Mouse (Mus musculus) left cerebral cortex, postnatal 14 days (tissue): ENCODE measurements around the gene Ppa2. TPM values are rescaled to one million over a fixed set of nuclear protein-coding genes. Genes with fewer than 3 reads are reported as not detected.

Experiments used
- DNase-seq, 2 experiments: peaks; one replicate each; pipeline ENCODE4 v3.0.0; 2021 to 2022; ENCODE audit warnings: low spot score in 2 of 2, mixed read lengths in 1 of 2
- intact Hi-C: fragments of 180-260 bp; cut with DNase I; formaldehyde crosslinking; loops from one replicate; pipeline ENCODE4 v1.15.1; 2025
- long read RNA-seq, 2 experiments: library from polyadenylated mRNA; stranded (forward); transcript quantifications; one replicate each; pipeline ENCODE4 v2.0.0; 2021
- total RNA-seq, 2 experiments: library from RNA; stranded (reverse); gene quantifications; 2 replicates each; pipeline ENCODE4 v1.2.3; 2021

Ppa2 gene
- 10 to 100 TPM; 45.8 to 50.8 TPM for total RNA-seq
- long read RNA-seq, experiment 1, transcript Ppa2-201 (12 exons, 1,226 nt): major isoform, 48 of 59 reads
- long read RNA-seq, experiment 1, partial matches to known transcripts: 0 of 59 reads
- long read RNA-seq, experiment 1, other reads (novel, unspliced or antisense): 9 of 59 reads
- long read RNA-seq, experiment 2, transcript Ppa2-201 (12 exons, 1,226 nt): major isoform, 32 of 40 reads
- long read RNA-seq, experiment 2, partial matches to known transcripts: 0 of 40 reads
- long read RNA-seq, experiment 2, other reads (novel, unspliced or antisense): 6 of 40 reads

DNA sequence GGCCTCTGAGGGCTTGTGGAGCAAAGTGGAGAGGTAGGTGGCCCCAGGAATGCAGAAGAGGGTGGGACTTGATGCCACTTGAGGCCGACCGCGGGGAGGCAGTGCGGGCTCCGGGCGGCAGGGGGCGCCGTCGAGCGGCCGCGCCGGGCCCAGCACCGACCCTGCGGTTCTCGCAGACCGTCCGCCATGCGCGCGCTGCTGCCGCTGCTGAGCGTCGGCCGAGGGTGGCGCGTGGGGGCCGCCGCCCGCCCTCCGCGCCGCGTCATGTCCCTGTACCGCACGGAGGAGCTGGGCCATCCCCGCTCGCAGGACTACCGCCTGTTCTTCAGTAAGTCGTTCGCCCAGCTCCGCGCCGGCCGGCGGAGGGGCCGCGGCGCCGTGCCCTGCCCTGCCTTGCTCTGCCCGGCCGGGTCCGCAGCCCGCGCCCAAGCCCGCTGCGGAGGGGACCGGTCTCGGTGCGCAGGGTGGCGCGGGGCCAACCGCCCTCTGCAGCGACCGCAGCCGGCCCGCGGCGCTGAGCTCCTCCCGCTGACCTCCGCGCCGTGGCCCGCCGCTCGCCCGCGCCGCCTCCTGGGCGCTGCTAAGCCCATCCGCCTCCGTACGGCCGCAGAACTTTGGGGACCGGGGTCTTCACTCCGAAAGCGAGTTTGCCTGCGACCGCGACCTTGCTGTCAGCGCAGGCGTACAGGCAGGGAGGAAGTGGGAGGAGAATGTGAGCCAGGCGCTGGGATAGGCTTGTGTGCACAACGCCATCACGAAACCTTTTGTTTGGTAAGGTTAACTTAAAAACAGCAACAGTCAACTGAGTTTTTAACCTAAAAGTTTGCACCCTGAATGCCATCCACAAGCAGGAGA lies at the start of gene Ppa2:
Gene Ppa2 (plus strand): TSS at position 157 of the 855 bp plus-strand sequence.
- intact Hi-C loops: loop anchor here (5.0 to 10.0 kb wide), 3 partner anchors 445 to 1317 kb away; no protein-coding TSS in a partner anchor
- peak; percentile 75 to 77 for DNase-seq

DNA sequence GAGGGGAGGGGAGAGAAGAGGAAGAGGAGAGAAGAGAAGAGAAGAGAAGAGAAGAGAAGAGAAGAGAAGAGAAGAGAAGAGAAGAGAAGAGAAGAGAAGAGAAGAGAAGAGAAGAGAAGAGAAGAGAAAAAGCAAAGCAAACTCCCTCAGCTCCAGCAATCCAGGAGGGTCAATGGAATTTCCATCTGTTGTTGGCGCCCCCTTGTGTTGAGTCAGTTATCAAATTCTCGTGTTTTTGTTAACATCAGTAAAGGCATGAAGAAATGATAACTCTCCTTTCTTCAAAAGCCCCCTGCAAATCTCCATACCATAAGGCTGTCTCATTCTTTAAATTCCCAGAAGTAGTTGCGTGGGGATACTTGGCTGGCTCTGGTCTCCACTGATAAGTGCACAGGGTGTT lies 38.0 kb upstream of the Ppa2 start:
- intact Hi-C loops: loop anchor here (5.0 to 10.0 kb wide), 2 partner anchors 137 to 525 kb away; no protein-coding TSS in a partner anchor
- peak; percentile 88 to 91 for DNase-seq

DNA sequence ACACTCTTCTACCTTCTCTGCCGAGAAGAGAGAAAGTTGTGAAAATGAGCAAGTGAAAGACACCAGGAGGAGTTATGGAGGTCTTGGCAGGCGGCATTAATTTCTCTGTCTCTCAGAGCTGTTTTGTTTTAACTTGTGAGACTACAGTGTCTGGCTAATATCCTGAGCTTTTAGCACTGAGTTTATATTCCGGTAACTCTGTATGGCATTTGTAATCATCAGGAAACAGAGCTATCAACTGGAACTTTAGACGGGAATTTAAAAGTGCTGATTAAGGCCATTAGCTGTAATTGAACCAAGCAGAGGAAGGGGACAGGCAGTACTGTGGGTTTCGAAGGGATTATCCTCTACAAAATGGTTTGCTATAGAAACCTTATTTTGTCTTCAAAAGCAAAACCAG lies 25.3 kb upstream of the Ppa2 start:
- DNase-seq: no peak
- intact Hi-C loops: no loop called here

DNA sequence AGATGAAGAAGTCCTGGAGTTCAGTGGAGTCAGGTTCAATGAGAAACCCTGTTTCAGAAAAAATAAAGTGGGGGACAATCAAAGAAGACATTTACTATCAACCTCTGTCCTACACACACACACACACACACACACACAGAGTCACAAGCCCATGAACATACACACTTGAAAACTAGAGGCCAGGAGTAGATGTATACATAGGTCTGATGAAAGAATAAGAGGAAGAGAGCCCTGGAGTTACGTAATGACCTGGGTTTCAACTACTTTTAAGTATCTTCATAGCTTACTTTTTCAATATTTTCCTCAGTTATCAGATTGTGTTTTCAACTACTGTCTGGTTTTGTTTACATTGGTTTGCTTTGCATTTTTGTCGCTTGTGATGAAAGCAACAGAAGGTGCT lies 21.1 kb upstream of the Ppa2 start:
- DNase-seq: no peak
- intact Hi-C loops: no loop called here

DNA sequence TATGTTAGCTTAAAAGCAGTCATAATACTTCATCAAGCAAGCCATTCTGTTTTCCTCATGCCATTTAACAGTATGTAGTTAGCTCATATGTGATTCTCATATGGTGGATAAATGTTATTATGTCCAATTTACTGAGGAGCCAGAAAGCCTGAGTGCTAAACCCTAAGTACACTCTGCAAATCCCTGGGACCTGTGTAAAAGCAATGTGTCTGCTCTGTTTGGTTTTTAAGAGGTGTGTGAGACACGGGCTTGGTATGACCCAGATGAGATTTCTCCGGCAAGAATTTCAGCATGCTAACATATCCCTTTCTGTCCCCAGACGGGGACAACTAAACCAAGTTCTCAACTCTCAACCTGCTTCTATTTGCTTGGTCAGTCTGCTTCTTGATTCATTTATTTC lies 5.6 kb upstream of the Ppa2 start:
- intact Hi-C loops: no loop called here
- DNase-seq: no peak

DNA sequence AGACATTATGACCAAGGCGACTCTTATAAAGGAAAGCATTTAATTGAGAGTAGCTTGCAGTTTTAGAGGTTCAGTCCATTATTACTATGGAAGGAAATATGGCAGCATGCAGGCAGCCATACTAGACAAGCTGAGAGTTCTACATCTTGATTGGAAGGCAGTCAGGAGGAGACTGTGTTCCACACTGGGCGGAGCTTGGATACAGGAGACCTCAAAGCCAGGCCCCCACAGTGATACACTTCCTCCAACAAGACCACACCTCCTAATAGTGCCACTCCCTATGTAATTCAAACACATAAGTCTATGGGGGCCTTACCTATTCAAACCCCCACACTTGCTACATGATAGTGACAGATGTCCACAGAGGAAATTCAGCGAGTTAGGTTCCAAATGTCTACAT lies 1.5 kb upstream of the Ppa2 start:
- intact Hi-C loops: no loop called here
- no peak for DNase-seq

DNA sequence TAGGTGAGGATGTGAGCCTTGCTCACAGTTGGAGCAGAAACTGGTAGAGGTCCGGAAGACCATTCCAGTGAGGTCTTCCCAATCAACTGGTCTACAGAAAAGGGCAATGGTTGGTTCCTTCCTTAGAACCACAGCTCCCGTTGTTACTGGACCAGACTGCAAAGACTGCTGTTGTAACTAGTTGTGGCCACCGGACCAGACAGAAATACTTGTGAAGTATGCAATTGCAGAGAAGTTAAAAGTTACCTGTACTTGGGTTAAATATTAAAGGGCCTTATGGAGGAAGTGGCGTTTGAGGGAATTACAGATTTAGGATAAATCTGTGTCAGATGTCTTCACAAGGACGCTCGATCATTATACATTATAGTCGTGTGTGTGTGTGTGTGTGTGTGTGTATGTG lies 551 bp upstream of the Ppa2 start:
- intact Hi-C loops: no loop called here
- no peak for DNase-seq

DNA sequence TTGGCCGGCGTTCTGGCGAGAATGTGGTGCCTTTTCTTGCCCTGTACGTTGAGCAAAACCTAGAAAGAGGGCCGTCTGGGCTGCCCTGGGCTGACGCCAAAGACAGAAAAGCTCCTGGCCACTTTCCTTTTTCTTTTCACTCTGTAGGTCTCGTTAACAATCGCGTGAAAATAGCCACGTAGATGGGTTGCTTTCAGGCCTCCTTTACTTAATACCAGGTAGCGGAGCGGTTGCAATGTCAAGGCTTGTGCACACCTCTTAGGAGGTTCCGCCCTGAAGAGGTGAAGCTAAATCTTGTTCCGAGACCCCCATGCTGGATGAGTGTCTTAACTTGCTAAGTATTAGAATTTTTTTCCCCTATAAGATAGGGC lies 884 bp downstream of the Ppa2 start:
- intact Hi-C loops: loop anchor here (5.0 to 10.0 kb wide), 3 partner anchors 444 to 1317 kb away; no protein-coding TSS in a partner anchor
- DNase-seq: no peak

DNA sequence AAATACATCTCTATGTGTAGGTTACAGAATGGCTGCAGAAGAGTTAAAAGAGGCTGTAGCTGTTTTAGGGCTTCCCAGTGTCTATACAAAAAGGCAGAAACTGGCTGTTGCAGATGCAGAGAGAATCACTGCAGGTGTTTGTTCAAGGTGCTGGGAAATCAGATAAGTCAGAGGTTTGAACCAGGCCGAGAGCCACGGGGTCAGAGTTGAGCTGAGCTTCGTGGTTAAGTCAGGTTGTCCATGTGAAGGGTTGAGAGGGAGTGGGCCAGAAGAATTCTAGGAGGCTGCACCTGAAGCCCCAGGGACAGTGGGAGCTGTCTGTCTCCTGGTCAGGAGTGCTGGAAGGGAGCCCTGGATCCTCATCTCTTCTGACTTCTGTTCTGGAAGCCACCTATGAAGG lies 2.4 kb downstream of the Ppa2 start:
- intact Hi-C loops: loop anchor here (5.0 to 10.0 kb wide), 3 partner anchors 442 to 1315 kb away; no protein-coding TSS in a partner anchor
- no peak for DNase-seq

DNA sequence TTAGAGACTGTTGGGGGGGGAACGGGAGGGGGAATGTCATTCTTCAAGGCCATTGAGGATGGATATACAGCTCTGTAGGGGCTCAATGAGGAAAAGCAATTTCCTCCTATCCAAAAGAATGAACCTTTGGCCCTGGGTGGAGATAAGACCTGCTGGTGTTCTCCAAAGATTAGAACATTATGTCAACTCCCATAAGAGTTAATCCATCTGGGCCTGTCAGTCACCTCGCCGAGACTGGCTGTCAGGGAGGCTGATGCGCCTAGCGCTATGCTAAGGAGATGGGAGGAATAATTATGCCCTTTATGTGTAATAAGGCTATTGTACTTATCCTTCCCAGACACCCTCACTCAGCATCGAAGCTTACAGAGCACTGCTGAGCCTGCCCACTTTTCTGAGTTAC lies 2.9 kb downstream of the Ppa2 start:
- intact Hi-C loops: loop anchor here (5.0 to 10.0 kb wide), 3 partner anchors 442 to 1314 kb away; no protein-coding TSS in a partner anchor
- DNase-seq: no peak

DNA sequence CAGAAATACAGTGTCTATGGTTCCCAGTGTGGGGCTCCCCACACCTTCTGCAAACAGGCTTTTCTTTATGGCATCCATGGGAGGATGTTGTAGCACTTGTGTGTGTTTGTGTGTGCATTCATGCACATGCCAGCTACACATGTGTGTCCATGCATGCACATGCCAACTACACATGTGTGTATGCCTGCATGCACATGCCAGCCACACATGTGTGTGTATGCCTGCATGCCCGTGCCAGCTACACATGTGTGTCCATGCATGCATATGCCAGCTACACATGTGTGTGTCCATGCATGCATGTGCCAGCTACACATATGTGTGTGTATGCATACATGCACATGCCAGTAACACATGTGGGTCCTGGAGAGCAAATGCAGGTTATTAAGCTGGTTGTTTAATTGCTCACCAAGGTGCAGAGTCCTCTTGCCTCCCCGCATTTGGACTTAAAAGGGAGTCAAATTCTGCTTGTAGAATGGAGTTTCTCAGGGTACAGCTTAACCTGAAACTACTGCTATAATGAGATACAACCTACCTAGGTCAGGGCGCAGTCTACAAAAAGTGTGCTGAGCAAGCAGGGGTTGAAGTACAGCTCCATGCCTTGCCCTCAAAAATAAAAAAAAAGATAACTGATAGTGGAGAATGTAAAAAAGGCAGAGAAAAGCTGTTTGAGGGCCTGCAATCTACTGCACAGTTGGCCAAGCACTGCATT lies 3.7 kb downstream of the Ppa2 start:
- DNase-seq: no peak
- intact Hi-C loops: loop anchor here (5.0 to 10.0 kb wide), 3 partner anchors 441 to 1314 kb away; no protein-coding TSS in a partner anchor

DNA sequence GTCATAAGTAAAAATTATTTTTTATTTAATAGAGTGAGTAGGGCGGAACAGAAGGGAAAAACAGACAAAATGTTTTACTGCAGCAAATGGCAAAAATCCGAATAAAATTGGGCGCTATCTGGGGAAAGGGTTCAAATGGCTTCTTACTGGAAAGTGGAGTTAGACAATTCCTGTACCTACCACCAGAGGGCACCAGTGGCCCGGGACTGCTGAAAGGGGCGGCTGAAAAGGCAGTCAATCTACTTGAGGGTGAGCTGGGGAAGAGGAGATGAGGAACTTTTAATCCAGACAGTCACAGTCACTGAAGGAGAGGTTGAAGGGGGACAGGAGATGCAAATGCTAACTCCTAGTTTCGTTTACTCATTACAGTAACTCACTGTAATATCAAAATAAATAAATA lies 4.6 kb downstream of the Ppa2 start:
- intact Hi-C loops: loop anchor here (5.0 to 10.0 kb wide), 3 partner anchors 440 to 1313 kb away; no protein-coding TSS in a partner anchor
- peak; percentile 73 to 82 for DNase-seq

DNA sequence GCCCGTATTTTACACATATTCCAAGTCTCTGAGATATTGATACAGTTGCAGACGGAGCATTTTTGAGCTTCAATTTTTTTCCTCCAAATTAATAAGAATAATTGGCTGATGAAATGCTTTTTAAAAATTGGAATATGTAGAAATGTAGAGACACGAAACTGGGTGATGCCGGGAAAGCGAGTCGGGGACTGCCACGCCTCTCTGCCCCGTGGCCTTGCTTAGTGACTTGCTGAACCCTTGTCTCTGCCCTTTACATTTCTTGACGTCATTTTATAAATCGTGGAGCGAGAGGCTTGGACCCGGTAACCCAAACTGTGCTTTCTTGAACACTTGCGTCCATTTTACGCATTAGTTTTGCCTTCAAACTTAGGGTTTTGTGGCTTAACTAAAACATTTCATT lies 5.1 kb downstream of the Ppa2 start:
- intact Hi-C loops: loop anchor here (10.0 kb wide), 2 partner anchors 440 to 560 kb away; no protein-coding TSS in a partner anchor
- DNase-seq: no peak

DNA sequence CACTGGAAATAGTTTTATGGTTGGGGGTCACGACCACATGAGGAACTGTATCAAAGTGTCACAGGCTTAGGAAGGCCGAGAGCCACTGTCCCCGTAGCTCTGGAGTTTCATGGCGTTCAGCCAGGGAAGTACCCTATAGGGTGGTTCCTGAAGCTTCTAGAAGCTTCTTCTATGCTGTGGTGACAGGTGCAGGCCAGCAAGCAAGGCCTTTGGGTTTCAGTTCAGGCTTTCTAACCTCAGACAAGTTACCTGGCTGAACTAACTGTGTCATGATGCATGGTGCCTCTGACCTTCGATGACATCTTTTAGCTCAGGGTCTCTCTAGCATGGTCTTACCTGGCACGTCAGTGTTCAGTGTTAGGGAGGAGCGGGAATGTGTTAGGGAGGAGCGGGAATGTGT lies 5.7 kb downstream of the Ppa2 start:
- DNase-seq: no peak
- intact Hi-C loops: loop anchor here (10.0 kb wide), 2 partner anchors 439 to 559 kb away; no protein-coding TSS in a partner anchor

DNA sequence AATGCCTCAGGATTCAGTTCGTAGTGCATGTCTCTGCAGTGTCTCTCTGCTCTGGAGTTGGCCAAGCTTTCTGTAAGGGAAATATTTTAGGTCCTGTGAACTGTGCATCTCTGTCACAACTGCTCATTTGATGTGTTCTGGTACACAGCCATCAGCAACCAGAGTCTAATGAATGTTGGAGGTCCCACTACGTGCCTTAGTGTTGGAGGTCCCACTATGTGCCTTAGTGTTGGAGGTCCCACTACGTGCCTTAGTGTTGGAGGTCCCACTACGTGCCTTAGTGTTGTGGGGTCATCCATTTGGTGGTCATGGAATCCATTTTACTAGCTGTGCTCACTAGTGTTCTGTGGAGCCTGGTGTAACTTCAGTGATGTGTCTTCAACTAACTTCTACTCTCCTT lies 7.9 kb downstream of the Ppa2 start:
- no peak for DNase-seq
- intact Hi-C loops: loop anchor here (10.0 kb wide), 2 partner anchors 437 to 557 kb away; no protein-coding TSS in a partner anchor

DNA sequence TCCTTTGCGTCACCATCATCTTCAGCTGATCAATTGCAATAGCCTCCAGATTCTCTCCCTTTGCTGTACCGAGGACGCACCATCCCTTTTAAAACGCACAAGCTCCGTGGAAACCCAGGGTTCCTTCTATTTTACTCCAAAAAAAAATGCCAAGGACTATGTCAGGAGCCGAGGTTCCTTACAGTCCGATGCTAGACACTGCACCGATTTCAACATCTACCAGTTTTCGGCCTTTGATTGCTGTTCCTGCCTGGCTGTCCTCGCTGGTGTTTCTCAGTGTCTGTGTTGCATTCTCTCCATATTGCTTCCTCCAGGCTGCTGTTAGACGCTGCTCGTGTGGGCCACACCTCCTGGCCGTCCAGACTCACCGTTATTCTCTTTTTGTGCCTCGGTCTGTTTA lies 8.7 kb downstream of the Ppa2 start:
- intact Hi-C loops: loop anchor here (10.0 kb wide), 2 partner anchors 436 to 556 kb away; no protein-coding TSS in a partner anchor
- no peak for DNase-seq

DNA sequence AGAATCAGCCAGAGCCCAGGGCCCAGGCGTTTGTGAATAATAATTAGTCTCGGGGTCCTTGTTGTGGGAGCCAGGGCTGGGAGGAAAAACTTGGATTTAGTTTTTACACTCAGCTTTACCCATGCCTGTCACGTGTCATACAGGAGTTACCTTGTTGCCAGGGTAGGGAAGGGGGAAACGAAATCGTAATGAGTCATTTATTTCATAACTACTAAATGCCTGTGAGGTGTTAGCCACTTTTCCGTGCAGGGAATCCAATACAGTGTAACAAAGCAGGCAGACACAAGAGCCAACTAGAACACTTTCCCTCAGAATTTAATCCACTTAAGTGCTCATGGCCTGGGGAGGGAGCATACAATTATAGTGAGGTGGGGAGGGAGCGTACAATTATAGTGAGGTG lies 9.9 kb downstream of the Ppa2 start:
- intact Hi-C loops: loop anchor here (10.0 kb wide), 2 partner anchors 435 to 555 kb away; no protein-coding TSS in a partner anchor

DNA sequence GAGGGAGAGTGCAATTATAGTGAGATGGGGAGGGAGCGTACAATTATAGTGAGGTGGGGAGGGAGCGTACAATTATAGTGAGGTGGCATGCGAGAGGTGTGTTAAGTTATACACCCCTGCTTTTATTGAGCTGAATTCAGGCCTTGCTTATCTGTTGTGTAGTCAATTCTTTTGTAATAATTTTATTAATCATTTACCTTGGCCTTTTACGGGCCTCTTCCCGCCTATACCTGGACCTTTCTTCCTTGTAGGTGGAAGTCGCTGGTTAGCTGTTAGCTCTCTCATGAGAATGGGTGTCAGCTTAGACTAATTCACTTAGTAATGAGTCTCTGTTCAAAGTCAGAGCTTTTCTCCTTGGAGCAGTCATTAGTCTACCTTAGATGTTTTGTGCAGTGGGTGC lies 10.4 kb downstream of the Ppa2 start:
- intact Hi-C loops: no loop called here
- DNase-seq: no peak

More for the DNA sequence above, 9.9 kb downstream of the Ppa2 start:
- DNase-seq: no peak

DNA sequence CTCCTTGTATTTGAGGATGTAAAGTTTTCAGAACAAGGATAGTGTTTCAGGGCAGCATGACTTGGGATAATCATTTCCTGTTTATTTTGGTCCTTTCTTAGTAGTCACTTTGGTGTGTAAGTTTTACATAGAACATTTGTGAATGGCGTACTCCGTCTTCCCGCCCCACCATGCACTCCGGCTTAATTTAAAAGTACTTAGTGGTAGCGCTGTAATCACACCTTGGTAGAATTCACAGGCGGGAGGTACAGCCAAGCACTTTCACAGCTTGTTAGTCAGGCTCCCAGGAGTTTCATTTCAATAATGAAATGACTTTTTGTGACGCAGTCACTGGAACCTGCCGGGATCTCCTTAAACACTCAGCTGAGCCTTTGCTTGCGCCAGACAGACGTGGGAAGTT lies 12.0 kb downstream of the Ppa2 start:
- DNase-seq: no peak

More for the DNA sequence above, 12.0 kb downstream of the Ppa2 start:
- intact Hi-C loops: no loop called here
